Mouse (Mus musculus): ENCODE measurements around the gene Vat1.

DNA sequence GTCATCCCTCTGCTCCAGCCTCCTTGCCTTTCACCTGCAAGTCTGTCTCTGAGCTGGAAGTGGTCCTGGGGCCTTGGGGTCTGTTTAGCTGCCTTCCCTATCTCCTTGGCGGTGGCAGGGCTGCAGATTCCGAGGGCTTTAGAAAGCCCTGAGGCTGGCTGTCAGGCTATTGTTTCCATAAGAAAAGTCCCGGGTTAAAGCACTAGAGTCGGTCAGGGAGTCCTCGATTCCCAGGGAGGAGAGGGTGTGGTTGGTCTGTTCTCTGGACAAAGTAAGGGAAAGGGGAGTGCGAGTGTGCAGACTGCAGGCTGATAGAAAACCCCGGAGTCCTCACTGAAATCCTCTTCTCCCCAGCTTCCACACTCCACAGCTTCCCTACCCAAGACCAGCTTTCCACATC lies 4.2 kb upstream of the Vat1 start:
- TF ChIP-seq POLR2A (IDR thresholded peaks at IDR 0.05; ENCODE audit: extremely low read depth, insufficient read depth, low read length): no peak
- no peak for TF ChIP-seq CTCF (IDR thresholded peaks at IDR 0.05; ENCODE audit: low read depth, low read length)

All from liver, adult 2 months (tissue).